Mouse (Mus musculus) kidney, adult 11 months (tissue): ENCODE measurements around the gene Cd3g.

ENCODE experiments used
- DNase-seq: peaks from one replicate; pipeline ENCODE4 v3.0.0; 2022

The Cd3g gene

DNA sequence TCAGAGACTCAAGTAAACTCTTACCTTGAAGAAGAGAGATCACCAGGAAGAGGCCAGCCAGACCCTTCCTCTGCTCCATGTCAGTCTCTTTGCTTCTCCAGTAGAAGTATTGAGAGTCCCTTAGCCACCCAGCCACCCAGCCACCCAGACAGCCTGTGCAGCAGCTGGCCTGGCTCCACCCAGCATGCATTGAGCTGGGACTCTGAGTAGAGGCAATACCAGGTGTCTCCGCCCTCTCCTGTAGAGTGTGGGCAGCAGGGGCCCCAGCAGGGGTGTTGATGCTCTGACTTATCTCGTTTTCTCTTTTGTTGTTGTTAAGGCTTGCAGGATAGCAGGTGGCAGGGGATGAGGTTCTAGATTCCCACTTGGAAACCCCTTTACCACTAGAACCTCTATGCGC, at the start of gene Cd3g:
Gene Cd3g (minus strand): TSS at position 190 of the 400 bp plus-strand sequence.
- DNase-seq, result no peak

GRCm38 (mm10) chr9:45027376-45027775, 47.1 kb upstream of the Cd3g start:
- no peak for DNase-seq

- no peak for DNase-seq
Measured at GRCm38 (mm10) chr9:45024187-45024586, 44.0 kb upstream of the Cd3g start.

DNA sequence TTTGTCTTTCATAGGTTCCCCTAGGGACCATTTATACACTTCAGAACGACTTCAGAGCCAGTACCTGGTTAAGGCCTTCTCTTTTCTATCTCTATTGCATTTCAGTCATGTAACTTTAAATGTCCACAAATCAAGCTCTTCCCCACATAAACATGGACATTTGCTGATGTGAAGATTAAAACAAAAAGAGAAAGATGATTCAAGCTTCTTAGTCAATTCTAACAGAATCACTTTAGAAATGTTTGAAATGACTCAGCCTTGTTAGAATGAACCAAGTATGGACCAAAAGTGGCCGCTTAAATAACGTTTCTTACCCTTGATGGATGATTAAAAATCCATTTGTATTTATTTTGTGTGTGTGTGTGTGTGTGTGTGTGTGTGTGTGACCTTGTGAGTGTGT, 43.4 kb upstream of the Cd3g start:
- no peak for DNase-seq

- DNase-seq, result peak; percentile 13
Measured at GRCm38 (mm10) chr9:45022800-45023199, 42.6 kb upstream of the Cd3g start.

DNA sequence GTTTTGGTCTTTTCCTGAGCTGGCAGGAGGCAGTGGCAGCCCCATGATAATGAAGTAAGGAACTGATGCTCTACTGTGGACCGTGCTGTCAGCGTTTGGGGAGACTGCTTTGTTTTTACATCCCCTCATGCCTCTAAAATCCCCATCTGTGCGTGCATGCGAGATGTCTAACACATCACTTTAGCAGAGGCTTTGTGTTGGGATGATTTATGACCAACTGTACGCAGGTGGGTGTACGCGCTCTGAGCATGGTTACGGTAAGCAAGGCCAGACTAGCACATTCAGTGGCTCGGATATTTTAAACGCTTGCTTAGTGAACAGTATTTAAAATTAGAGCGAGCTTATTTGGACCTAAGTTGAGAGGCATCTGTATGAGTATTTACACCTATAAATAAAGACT, 37.8 kb upstream of the Cd3g start:
- DNase-seq, result no peak

- no peak for DNase-seq
Measured at GRCm38 (mm10) chr9:45015841-45016240, 35.6 kb upstream of the Cd3g start.

DNA sequence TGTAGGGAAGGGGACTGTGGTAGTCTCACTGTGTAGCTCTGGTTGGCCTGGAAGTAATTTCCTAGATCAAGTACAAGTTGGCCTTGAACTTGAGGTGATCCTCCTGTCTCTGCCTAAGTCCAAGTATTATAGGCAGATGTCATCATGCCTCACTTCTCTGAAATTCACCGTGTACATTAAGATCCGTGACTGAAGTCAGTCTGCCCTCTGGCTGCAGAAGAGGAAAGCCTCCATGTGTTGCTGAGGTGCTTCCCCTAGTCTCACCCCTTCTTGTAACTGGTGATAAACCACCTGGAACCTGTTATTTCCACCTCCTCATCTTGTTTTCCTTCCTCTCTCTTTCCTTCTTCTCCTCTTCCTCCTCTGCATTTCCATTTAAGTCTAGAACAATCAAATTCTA, 34.6 kb upstream of the Cd3g start:
- DNase-seq, result no peak

GRCm38 (mm10) chr9:45011291-45011690, 31.1 kb upstream of the Cd3g start:
- DNase-seq, result no peak

DNA sequence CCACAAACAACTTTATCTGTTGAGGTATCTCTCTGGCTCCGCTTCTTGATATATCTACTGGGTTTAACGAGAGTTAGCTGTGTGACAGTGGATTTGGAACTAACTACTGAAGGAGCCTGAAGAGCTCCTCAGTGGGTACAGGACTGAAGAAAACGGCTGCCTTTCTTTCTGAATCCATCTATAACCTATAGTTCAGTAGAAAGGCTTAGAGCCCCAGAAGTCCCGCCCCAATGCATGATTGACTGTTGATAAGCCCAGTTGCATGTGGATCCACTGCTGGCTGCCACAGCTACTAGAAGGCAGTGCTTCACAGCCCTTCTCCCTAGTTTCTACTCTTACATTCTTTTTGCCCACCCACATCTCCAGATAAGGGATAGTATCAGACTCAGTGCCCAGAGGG, 30.2 kb upstream of the Cd3g start:
- no peak for DNase-seq

GRCm38 (mm10) chr9:45009180-45010078, 29.2 kb upstream of the Cd3g start, which contains the start of gene Cd3e:
Cd3e (minus strand) TSS chr9:45009627.
- no peak for DNase-seq

DNA sequence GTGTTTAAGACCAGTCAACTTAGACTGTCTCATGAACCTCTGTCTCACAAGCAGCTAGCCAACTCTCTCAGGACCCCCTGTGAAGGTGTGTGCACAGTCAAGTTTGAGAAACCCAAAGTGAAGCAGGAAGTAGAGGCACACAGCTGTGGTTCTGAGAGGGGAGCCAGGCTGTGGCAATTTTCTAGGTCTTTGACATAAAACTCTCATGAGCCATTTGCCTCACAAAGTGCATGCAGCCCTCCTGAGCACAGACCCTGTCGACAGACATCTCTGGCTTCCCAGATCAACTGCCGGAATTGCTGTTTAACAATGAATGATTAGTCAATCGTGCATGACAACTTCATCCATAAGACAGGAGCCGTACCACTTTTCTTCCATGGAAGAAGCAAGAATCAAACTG, 28.1 kb upstream of the Cd3g start:
- no peak for DNase-seq

GRCm38 (mm10) chr9:45007404-45007803, 27.2 kb upstream of the Cd3g start:
- no peak for DNase-seq

DNA sequence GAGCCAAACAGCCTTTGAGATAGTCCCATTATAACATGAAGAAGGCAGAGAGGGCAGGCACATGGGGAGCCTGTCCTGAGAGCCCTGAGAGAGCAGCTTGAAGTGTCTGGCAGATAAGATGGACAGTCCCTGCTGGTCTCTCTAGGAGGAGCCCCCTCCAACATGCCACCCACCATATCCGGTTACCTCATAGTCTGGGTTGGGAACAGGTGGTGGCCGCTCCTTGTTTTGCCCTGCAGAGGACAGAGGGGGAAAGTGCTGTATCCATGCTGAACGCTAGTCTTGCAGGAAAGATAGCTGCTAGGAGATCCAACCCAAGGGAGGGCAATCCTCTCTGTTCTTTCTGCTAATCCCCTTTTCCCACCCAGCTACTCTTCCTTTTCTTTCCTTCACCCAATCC, 20.0 kb upstream of the Cd3g start:
- no peak for DNase-seq

DNA sequence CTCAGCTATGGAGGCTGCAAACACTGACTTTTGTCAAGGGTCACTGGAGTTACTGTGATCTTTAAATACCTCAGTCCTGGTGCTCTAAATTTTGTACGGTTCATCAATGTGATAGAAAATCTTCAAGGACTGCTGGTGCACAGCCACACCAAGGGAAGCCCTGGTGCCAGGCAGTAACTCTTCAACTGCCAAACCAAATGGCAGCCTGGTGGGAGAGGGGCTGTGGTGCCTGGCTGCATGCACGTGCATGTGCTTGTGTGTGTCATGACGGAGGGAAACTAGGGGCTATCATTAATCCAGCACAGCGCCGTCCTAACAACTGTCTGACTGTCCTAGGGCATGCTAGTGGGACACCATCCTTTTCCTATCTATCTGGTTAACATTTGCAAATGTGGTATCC, 19.5 kb upstream of the Cd3g start:
- DNase-seq, result no peak

- DNase-seq, result peak; percentile 66
Measured at GRCm38 (mm10) chr9:44999171-44999570, 18.9 kb upstream of the Cd3g start.

DNA sequence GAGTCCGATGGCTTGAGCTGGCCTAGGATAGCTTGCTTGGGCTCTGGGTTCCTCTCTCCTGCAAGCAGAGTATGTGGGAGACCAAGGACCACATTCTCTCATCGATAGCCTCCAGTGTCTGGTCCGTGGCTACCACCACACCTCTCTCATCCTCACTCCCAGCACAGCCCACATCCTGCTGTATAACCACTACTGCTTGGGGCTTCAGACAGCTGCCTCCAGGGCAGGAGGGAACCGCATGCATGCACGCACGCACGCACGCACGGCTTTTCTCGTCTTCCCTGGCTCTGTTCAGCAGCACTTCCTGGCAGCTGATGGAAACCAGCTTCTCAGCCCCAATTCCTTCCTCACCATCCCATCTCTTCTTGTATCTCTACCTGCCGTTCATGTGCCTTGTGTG, 17.9 kb upstream of the Cd3g start:
- DNase-seq, result no peak

GRCm38 (mm10) chr9:44996590-44996989, 16.4 kb upstream of the Cd3g start:
- no peak for DNase-seq

DNA sequence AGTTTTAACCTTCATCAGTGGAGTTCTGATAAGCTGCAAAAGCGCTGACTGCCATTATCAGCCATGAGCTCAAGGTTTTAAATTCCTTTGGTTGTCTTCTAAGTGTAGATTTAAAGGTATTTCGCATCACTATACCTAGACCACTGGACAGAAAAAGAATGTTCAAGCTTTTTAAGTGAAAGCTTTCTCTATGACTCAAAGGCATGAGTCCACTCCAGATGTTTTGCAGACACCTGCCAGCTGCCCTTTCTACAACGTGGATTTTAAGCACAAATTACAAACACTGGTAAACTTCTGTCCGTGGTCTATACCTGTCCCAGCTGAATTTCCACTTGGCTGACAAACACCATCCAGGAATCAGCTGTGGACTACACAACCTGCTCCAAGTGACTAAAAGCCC, 14.7 kb upstream of the Cd3g start:
- no peak for DNase-seq

GRCm38 (mm10) chr9:44993268-44993667, 13.0 kb upstream of the Cd3g start:
- DNase-seq, result no peak

DNA sequence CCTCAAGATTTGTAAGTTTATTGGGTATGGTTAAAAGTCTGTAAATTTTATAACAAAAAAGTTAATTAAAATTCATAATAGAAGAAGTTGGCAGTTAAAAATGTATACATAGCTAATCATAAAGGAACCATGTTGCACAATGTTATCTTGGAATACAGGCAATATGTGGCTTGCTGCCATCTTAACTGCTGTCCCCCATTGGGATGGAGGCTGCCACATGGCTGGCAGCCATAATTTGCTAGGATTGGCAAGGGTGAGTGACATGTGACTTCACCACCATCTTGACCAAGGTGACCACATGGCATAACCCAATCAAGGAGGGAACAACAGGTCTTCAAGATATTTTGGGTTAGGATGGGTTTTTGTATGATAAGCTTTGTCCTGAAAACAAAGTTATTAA, 12.0 kb upstream of the Cd3g start:
- no peak for DNase-seq

DNA sequence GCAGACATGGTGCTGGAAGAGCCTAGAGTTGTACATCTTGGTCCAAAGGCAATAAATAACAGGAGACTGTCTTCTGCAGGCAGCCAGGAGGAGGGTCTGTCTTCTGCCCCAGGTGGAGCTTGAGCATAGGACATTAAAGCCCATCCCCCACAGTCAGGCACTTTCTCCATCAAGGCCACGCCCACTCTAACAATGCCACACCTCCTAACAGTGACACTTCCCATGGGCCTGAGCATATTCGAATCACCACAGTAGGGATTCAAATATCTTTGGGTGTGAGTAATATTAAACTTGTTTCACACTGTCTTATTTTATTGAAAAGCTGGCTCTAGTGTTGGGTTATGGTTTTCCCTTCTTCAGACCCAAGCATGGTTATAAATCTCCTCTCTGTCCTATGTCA, 11.6 kb upstream of the Cd3g start:
- no peak for DNase-seq

- no peak for DNase-seq
Measured at GRCm38 (mm10) chr9:44986976-44987375, 6.7 kb upstream of the Cd3g start.

- DNase-seq, result peak; percentile 12
Measured at GRCm38 (mm10) chr9:44986242-44986781, 6.1 kb upstream of the Cd3g start.

GRCm38 (mm10) chr9:44985721-44986161, 5.5 kb upstream of the Cd3g start:
- DNase-seq, result no peak
